Mouse (Mus musculus): Measurements from ENCODE around the gene Uba1. TPM values are rescaled to one million over a fixed set of nuclear protein-coding genes. Genes with fewer than 3 reads are reported as not detected.
A peak's percentile ranks its signal among the peaks of the same experiment; 100 is the strongest.

Uba1 gene
- polyA plus RNA-seq (2014; fragmentation: Nextera tagmentation; extraction: Ambion mirVana): 165 and 192 TPM in 2 replicates

DNA sequence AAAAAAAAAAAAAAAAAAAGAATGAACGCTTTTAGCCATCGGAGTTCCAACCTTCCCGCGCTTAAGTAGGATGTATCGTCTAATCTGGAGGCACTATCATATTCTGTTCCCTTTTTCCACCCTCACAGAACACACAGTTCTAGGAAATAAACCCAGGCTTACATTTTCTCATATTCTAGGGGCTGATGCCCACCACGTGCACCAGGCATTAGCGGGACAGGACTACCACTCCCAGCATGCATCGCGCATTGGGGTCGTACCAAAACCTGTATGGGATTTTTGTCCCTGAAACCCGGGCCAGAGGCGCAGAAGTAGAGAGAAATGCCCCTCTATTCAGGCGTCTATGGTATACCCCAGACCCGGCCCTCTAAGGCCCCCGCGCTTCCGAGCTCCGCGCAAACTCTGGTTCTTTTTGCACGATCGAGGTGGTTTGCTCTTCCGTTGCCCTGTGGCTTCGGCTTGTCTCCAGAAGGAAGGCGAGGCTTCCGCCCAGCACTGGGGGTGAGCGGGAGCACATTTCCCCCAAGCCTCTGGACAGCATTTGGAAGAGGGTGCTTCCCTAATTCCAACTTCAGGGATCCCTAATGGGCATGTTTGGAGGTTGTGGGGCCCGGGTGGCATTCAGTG is at the start of gene Uba1:
Gene Uba1 (plus strand): TSS at position 301 of the 627 bp plus-strand sequence.
- Histone ChIP-seq H3K4me1 (ENCODE audit: control insufficient read depth, insufficient read depth, low read length) (no peaks in the 10 kb centered on the region), H3K27me3 (replicated peaks; ENCODE audit: control insufficient read depth, insufficient read depth, low read length) (no peaks in the 10 kb centered on the region), H3K4me3 (ENCODE audit: low read depth, low read length) (peak within 1 kb of the TSS; percentile 48), H3K9ac (ENCODE audit: low read depth, low read length) (peak within 1 kb of the TSS; percentile 61), H3K36me3 (ENCODE audit: control insufficient read depth, insufficient read depth, low read length) (no peaks in the 10 kb centered on the region), H3K27ac (replicated peaks; ENCODE audit: low read depth, low read length) (peak within 1 kb of the TSS; percentile 71), H3K9me3 (ENCODE audit: control insufficient read depth, low read length) (no peaks in the 10 kb centered on the region), H3K4me2 (ENCODE audit: low read depth, low read length) (peak within 1 kb of the TSS; percentile 71)
- peak; percentile 95 for DNase-seq (ENCODE audit: low spot score)
- ATAC-seq (ENCODE audit: low read depth): peak; percentile 90
- 25% methylated on average over 26 of the region's 27 CpGs for whole genome bisulfite sequencing

DNA sequence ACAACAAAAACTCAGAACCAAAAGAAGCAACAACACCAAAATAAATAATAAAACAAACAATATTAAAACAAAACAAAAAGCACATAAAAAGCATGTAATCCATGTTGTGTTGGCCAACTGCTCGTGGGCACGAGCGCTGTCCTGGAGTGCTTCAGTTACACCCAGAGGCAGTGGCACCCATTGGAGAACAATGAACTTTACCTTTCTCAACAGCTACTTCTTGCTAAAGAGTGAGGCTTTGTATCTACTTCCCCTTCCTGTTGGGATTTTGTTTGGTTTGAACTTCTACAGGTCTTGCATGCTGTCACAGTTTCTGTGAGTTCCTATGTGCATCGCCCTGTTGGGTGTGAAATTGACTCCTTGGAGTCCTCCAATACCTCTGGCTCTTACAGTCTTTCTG is 49.6 kb upstream of the Uba1 start:
- no peak for ATAC-seq (ENCODE audit: low read depth)
- no peak overlapping the region for H3K9ac ChIP-seq (ENCODE audit: low read depth, low read length)
- H3K4me3 ChIP-seq (ENCODE audit: low read depth, low read length): no peak overlapping the region

DNA sequence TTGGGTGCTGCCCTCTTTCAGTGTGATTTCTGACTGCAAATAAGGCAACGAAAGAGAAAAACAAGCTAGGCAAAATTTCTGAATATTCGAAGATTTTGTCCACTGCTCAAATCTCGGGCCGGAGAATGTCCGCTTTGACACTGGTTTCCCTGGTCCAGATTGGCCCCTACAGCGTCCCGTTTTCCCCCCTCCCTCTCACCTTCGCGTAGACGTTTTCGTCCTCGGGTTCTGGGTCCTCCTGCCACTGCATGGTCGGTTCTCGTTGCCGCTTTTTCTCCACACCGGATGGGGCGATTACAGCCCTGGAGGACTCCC is 41.3 kb upstream of the Uba1 start:
- DNase-seq (ENCODE audit: low spot score) (no peak), ATAC-seq (ENCODE audit: low read depth) (peak; percentile 16; the same call in 1 of the 2 replicates)
- Histone ChIP-seq H3K9ac (ENCODE audit: low read depth, low read length) (peak overlapping the region; percentile 67), H3K4me2 (ENCODE audit: low read depth, low read length) (peak overlapping the region; percentile 68), H3K36me3 (ENCODE audit: control insufficient read depth, insufficient read depth, low read length) (peaks cover 22% of the 10 kb centered on the region; the same call in 1 of the 2 replicates), H3K27ac (replicated peaks; ENCODE audit: low read depth, low read length) (peak overlapping the region; percentile 89), H3K4me1 (ENCODE audit: control insufficient read depth, insufficient read depth, low read length) (no peaks in the 10 kb centered on the region), H3K27me3 (replicated peaks; ENCODE audit: control insufficient read depth, insufficient read depth, low read length) (no peaks in the 10 kb centered on the region), H3K9me3 (ENCODE audit: control insufficient read depth, low read length) (no peaks in the 10 kb centered on the region), H3K4me3 (ENCODE audit: low read depth, low read length) (peak overlapping the region; percentile 59)
- 29% methylated on average over 17 of the region's 17 CpGs for WGBS

More for the DNA sequence above, 49.6 kb upstream of the Uba1 start:
- no peak for DNase-seq (ENCODE audit: low spot score)
- H3K4me2 ChIP-seq (ENCODE audit: low read depth, low read length): no peak overlapping the region
- H3K9me3 ChIP-seq (ENCODE audit: control insufficient read depth, low read length): no peaks in the 10 kb centered on the region
- 75% methylated on average over 4 of the region's 4 CpGs for whole genome bisulfite sequencing
- no peak overlapping the region for H3K27ac ChIP-seq (replicated peaks; ENCODE audit: low read depth, low read length)
- H3K4me1 ChIP-seq (ENCODE audit: control insufficient read depth, insufficient read depth, low read length): no peaks in the 10 kb centered on the region
- no peaks in the 10 kb centered on the region for H3K36me3 ChIP-seq (ENCODE audit: control insufficient read depth, insufficient read depth, low read length)
- no peaks in the 10 kb centered on the region for H3K27me3 ChIP-seq (replicated peaks; ENCODE audit: control insufficient read depth, insufficient read depth, low read length)

DNA sequence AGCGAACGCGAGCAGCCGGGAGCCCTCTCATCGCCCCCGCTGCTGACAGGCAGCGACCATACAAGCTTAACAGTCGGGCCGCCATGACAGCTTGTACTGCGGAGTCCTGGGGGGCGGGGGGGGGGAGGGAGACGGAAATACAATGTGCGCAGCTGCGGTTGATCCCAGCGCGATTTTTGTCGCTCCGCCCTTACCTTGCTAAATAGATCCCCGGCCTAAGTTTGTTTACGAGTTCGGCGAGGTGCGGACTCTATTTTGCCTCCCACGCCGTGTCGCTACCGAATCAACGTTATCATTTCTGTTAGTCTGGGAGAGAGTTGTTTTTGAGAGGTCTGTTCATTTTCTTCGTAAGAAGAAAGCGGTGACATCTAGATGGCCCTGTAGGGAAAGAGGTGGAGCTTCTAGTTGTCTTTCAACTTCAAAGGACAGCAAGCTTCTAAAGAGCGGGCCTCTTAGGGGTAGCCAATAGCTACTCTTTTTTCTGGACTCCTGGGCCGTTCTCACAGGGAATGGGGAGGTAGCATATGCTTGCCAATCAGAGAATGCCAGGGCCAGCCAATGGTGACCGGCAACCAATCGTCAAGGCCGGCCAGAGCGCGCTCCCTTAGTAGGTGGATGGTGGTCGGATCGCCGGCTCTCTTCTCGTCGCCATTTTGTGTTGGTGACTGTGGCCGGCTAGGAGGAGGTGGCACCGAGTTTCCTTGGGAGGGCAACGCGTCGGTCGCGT is 40.8 kb upstream of the Uba1 start, which contains the start of the genes Rbm10 and Ndufb11:
Gene Rbm10 (plus strand): TSS at position 328 of the 727 bp plus-strand sequence.
Gene Ndufb11 (minus strand): TSS at position 444 of the 727 bp plus-strand sequence.
- 23% methylated on average over 42 of the region's 49 CpGs for WGBS
- Histone ChIP-seq H3K4me3 (ENCODE audit: low read depth, low read length) (peak within 1 kb of the TSS; percentile 59), H3K4me1 (ENCODE audit: control insufficient read depth, insufficient read depth, low read length) (no peaks in the 10 kb centered on the region), H3K27ac (replicated peaks; ENCODE audit: low read depth, low read length) (peak within 1 kb of the TSS; percentile 89), H3K36me3 (ENCODE audit: control insufficient read depth, insufficient read depth, low read length) (peaks cover 23% of the 10 kb centered on the region; the same call in 1 of the 2 replicates), H3K9me3 (ENCODE audit: control insufficient read depth, low read length) (no peaks in the 10 kb centered on the region), H3K27me3 (replicated peaks; ENCODE audit: control insufficient read depth, insufficient read depth, low read length) (no peaks in the 10 kb centered on the region), H3K9ac (ENCODE audit: low read depth, low read length) (peak within 1 kb of the TSS; percentile 71), H3K4me2 (ENCODE audit: low read depth, low read length) (peak within 1 kb of the TSS; percentile 68)
- ATAC-seq (ENCODE audit: low read depth) (peak; percentile 98), DNase-seq (ENCODE audit: low spot score) (peak; percentile 91)

DNA sequence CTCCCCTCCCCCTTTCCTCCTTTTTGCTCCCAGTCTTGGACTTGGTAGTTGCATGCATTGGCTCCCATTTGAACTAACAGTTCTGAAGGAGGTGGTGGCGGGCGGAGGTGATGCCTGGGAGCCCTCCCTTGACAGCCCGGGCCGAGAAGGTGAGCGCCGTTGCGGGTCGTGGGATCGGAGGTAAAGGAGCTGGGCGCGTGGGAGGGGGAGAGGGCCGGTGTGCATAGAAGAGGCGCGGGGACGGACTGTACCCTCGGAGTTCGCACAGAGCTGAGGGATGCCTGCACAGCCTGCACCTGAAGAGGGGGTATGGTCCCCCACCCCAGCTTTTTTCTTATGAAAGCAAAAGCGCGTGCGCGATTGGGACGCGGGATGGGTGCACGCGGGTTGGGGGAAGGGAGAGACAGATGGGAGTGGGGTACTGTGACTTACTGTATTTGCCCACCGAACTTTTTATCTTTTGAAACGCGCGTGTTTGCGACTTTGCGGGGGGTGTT is 40.2 kb upstream of the Uba1 start:
- Histone ChIP-seq H3K27ac (replicated peaks; ENCODE audit: low read depth, low read length) (peak overlapping the region; percentile 75), H3K4me1 (ENCODE audit: control insufficient read depth, insufficient read depth, low read length) (no peaks in the 10 kb centered on the region), H3K4me3 (ENCODE audit: low read depth, low read length) (peak overlapping the region; percentile 59), H3K9ac (ENCODE audit: low read depth, low read length) (peak overlapping the region; percentile 71), H3K4me2 (ENCODE audit: low read depth, low read length) (peak overlapping the region; percentile 57), H3K9me3 (ENCODE audit: control insufficient read depth, low read length) (no peaks in the 10 kb centered on the region), H3K27me3 (replicated peaks; ENCODE audit: control insufficient read depth, insufficient read depth, low read length) (no peaks in the 10 kb centered on the region), H3K36me3 (ENCODE audit: control insufficient read depth, insufficient read depth, low read length) (peaks cover 29% of the 10 kb centered on the region; the same call in 1 of the 2 replicates)
- WGBS: 31% methylated on average over 29 of the region's 31 CpGs
- peak; percentile 44 for ATAC-seq (ENCODE audit: low read depth)
- peak; percentile 51 for DNase-seq (ENCODE audit: low spot score)

DNA sequence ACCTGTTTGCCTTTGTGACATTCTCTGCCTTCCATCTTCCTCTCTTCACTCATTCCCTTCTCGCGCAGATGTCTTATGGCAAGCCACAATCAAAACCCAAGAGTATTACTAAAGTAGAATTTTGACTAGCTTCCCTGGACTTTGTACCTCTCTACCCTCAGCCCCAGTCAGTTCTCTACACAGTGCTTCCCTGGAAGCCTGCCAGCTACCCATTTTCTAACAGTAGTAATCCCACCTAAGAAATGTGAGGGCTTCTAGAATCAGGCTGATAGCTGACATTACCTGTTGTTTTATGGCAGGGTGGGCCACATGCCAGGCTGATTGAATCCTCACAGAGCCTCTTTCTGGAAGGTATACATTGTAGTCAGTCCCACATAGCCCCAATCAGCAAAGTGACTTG is 20.0 kb upstream of the Uba1 start:
- DNase-seq (ENCODE audit: low spot score) (no peak), ATAC-seq (ENCODE audit: low read depth) (no peak)
- no peak overlapping the region for H3K9ac ChIP-seq (ENCODE audit: low read depth, low read length)
- H3K36me3 ChIP-seq (ENCODE audit: control insufficient read depth, insufficient read depth, low read length): peaks cover 32% of the 10 kb centered on the region; the same call in 1 of the 2 replicates
- H3K27me3 ChIP-seq (replicated peaks; ENCODE audit: control insufficient read depth, insufficient read depth, low read length): no peaks in the 10 kb centered on the region
- 85% methylated on average over 2 of the region's 2 CpGs for WGBS
- no peak overlapping the region for H3K27ac ChIP-seq (replicated peaks; ENCODE audit: low read depth, low read length)
- no peaks in the 10 kb centered on the region for H3K9me3 ChIP-seq (ENCODE audit: control insufficient read depth, low read length)
- no peaks in the 10 kb centered on the region for H3K4me1 ChIP-seq (ENCODE audit: control insufficient read depth, insufficient read depth, low read length)
- H3K4me3 ChIP-seq (ENCODE audit: low read depth, low read length): no peak overlapping the region
- H3K4me2 ChIP-seq (ENCODE audit: low read depth, low read length): no peak overlapping the region

DNA sequence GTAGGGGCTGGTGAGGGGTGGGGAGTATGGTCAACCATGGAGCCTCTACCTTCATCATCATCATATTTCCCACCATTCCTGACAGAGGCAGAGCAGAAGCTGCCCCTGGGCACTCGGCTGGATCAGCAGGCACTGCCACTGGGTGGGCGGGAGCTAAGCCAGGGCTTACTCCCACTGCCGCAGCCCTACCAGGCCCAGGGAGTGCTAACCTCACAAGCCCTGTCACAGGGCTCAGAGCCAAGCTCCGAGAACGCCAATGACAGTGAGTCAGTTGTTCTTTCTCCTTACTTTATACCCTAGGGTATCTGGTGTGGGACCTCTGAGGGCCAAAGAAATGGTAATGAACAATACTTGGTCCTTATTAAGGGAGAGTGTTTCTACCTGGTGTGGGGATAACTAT is 13.3 kb upstream of the Uba1 start:
- no peak overlapping the region for H3K4me3 ChIP-seq (ENCODE audit: low read depth, low read length)
- peaks cover 30% of the 10 kb centered on the region; the same call in 1 of the 2 replicates for H3K36me3 ChIP-seq (ENCODE audit: control insufficient read depth, insufficient read depth, low read length)
- no peak overlapping the region for H3K9ac ChIP-seq (ENCODE audit: low read depth, low read length)
- DNase-seq (ENCODE audit: low spot score) (no peak), ATAC-seq (ENCODE audit: low read depth) (no peak)
- H3K27me3 ChIP-seq (replicated peaks; ENCODE audit: control insufficient read depth, insufficient read depth, low read length): no peaks in the 10 kb centered on the region
- H3K4me2 ChIP-seq (ENCODE audit: low read depth, low read length): no peak overlapping the region
- no peak overlapping the region for H3K27ac ChIP-seq (replicated peaks; ENCODE audit: low read depth, low read length)
- 86% methylated on average over 4 of the region's 5 CpGs for WGBS
- no peaks in the 10 kb centered on the region for H3K9me3 ChIP-seq (ENCODE audit: control insufficient read depth, low read length)
- no peaks in the 10 kb centered on the region for H3K4me1 ChIP-seq (ENCODE audit: control insufficient read depth, insufficient read depth, low read length)

DNA sequence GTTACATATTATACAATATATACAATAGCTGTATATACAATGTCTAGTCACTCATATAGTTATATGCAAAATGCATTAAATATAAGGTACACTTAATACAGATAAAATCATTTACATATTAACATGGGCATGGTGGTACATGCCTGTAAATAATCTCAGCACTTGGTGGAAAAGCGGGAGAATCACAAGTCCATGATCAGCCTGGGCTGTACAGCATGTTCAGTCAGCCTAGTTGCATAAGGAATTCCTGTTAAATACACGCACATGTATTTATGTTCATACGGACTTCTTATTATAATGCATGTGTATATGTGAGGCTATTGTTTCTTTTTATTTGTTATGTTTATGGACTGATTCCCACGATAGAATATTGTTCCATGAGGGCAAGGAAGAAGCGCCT is 533 bp upstream of the Uba1 start:
- Histone ChIP-seq H3K9ac (ENCODE audit: low read depth, low read length) (no peak overlapping the region), H3K27ac (replicated peaks; ENCODE audit: low read depth, low read length) (no peak overlapping the region), H3K36me3 (ENCODE audit: control insufficient read depth, insufficient read depth, low read length) (no peaks in the 10 kb centered on the region), H3K27me3 (replicated peaks; ENCODE audit: control insufficient read depth, insufficient read depth, low read length) (no peaks in the 10 kb centered on the region), H3K4me3 (ENCODE audit: low read depth, low read length) (peak overlapping the region; percentile 48), H3K4me2 (ENCODE audit: low read depth, low read length) (peak overlapping the region; percentile 71), H3K9me3 (ENCODE audit: control insufficient read depth, low read length) (no peaks in the 10 kb centered on the region), H3K4me1 (ENCODE audit: control insufficient read depth, insufficient read depth, low read length) (no peaks in the 10 kb centered on the region)
- WGBS: 32% methylated on average over 5 of the region's 5 CpGs
- DNase-seq (ENCODE audit: low spot score): no peak
- ATAC-seq (ENCODE audit: low read depth): no peak

Measured in embryonic facial prominence, embryonic 14.5 days (tissue).